Mouse (Mus musculus): ENCODE measurements around the gene Lyrm9.

GRCm38 (mm10) chr11:78796072-78796729 lies 30.2 kb upstream of the Lyrm9 start:
- no peak for TF ChIP-seq CTCF (conservative IDR thresholded peaks at IDR 0.05; ENCODE audit: low read length)
- TF ChIP-seq NANOG (IDR thresholded peaks at IDR 0.05; ENCODE audit: borderline replicate concordance, low read length) = no peak

All from E14TG2a.4 (cell line).